Mouse (Mus musculus) spleen, adult 2 months (tissue): Measurements from ENCODE around the gene Fstl1.

Source experiments
- CTCF ChIP-seq: fragments of 200-500 bp; IDR thresholded peaks from 2 replicates; pipeline ENCODE4 v1.5.1; 2011; ENCODE audit warnings: mild to moderate bottlenecking, inconsistent platforms; ENCODE audit not compliant: insufficient read depth, insufficient read length, insufficient replicate concordance; ENCODE audit errors: extremely low read depth
- POLR2A ChIP-seq: fragments of 200-500 bp; IDR thresholded peaks from 2 replicates; pipeline ENCODE4 v1.6.1; 2011; ENCODE audit warnings: low read depth, low read length, inconsistent platforms

GRCm38 (mm10) chr16:37854593-37854992 lies 77.9 kb downstream of the Fstl1 start:
- TF ChIP-seq POLR2A: no peak
- TF ChIP-seq CTCF: no peak
